Mouse (Mus musculus) spleen, postnatal 10 days (tissue): Measurements from ENCODE around the gene Pttg1.

Source experiments
- DNase-seq, 2 experiments: peaks; one replicate each; pipeline ENCODE4 v3.0.0; 2021 to 2022; ENCODE audit warnings: low spot score in 2 of 2

Pttg1 gene

DNA sequence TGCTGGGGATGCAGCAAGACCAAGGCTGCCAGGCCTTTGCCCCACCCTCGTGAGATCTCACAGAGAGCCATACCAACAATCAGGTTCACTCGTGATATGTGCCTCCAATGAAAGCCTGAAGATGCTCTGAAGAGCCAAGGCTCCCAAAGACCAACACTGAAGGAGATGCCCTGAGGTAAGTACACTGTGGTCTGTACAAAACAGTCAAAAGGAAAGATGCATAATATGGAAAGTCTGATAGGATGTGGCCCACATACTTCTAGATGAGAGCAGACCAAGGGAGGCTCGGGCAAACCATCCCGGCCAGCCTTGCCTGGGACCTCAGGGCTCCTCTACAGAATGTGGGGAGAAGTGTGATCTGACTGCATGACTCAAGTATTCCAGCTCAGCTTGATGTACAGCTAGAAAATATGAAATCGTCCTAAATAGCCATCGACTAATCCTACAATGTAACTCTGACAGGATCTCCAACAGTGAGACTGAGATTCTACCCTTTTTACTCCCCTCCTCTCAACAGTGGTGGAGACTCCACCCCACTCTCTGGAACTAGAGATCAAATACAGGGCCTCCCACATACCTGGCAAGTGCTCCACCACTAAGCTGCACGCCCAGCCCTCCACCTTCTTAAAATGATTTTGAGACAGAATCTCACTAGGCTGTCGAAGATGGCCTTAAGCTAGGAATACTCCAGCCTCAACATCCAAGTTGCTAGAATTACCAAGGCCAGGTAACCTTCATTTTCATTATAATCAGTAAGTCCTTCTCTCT is 48.8 kb downstream of the Pttg1 start:
- DNase-seq = no peak

GRCm38 (mm10) chr11:43376598-43376997 is 49.5 kb downstream of the Pttg1 start:
- DNase-seq = no peak

GRCm38 (mm10) chr11:43374956-43375355 is 51.1 kb downstream of the Pttg1 start:
- no peak for DNase-seq

DNA sequence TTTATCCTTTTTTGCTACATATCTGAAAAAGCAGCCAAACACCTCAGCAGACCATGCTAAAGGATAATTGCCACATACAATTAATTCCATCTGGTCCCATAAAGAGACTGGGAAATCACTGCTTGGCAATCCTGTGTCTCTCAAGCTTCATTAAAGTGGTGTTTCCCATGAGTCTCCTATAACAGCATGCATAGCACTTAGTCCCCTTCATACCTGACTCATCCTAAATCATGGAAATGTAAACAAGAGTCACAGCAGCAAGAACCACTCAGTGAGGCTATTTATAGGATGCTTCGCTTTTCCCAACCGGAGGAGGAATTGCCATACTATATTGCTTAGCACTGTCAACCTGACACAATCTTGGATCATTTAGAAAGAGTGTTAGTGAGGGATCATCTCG is 52.7 kb downstream of the Pttg1 start:
- DNase-seq = no peak

DNA sequence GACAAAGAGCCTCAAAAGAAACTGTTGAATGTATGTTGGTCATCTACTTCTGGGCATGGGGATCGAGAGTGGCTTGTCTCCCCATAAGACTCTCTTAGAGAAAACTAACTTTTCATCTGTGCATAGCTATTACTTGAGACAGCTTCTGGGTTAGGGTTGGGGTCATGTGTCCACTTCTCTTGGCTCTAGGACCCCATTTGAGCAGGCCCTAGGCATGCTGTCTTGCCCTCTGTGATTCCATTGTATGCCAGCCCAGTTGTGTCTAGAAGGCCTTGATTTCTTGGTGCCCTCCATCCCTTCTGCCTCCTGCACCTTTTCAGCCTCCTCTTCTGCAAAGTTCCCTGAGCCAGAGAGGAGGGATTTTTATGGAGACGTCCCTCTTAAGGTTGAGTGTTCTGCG is 54.2 kb downstream of the Pttg1 start:
- no peak for DNase-seq
